Mouse (Mus musculus) brain, embryonic 18.5 days (tissue): Measurements from ENCODE around the gene Klhl9.
"Not testable (repeated sequence)": the region's sequence is repeated elsewhere in the genome, so short reads cannot be mapped to it uniquely, and the experiment has no call there.

ENCODE experiments used
- DNase-seq: peaks from one replicate; pipeline ENCODE4 v3.0.0-alpha.2; 2012; ENCODE audit warnings: low read depth, low spot score

Gene Klhl9

DNA sequence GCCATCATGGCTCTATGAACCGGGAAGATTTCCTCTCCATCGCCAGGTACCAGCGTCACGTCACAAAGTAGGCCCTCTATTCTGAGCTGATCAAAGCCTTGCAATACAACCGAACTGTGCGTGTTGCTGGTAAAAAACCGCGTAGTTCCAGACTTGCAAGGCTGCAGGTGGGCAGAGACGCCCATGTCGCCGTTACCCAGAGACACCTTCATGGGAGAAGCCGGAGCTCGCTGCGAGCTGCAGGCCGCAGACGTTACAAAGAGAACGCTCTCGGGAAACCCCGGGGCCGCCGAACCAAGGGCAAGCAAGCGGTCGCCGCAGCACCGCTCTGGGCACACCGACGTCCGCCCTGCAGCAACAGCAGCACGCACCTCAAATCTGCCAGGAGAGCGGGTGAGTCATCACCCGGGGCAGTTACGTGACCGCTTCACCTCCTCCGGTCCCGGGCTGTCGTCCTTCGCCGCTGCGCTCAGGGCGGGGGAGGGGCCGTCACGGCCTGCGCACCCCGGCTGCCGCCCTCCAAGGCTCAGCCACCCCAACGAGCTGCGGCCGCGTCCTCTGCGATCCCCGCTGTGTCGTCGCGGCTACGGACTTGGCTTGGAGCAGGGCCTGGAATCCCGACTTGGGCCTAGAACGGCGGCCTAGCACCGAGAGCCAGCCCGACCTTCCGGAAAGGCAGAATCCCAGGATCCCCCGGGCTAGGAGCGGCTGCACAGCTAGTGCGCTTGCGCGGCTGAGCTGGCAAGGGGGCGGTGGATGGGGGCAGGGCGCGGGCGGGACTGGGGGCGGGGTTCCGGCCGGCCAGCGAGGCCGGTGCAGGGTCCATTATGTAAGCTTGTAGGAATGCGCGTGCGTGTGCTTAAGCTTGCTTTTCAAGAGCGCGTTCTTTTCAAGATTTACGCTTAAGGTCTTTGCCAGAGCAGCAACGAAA is at the start of gene Klhl9, which contains the start of gene Gm26566:
Gene Klhl9, minus strand, starts transcription at position 675 of the 931 bp plus-strand sequence.
Gene Gm26566, plus strand, starts transcription at position 15 of the 931 bp plus-strand sequence.
- DNase-seq: peak; percentile 85

DNA sequence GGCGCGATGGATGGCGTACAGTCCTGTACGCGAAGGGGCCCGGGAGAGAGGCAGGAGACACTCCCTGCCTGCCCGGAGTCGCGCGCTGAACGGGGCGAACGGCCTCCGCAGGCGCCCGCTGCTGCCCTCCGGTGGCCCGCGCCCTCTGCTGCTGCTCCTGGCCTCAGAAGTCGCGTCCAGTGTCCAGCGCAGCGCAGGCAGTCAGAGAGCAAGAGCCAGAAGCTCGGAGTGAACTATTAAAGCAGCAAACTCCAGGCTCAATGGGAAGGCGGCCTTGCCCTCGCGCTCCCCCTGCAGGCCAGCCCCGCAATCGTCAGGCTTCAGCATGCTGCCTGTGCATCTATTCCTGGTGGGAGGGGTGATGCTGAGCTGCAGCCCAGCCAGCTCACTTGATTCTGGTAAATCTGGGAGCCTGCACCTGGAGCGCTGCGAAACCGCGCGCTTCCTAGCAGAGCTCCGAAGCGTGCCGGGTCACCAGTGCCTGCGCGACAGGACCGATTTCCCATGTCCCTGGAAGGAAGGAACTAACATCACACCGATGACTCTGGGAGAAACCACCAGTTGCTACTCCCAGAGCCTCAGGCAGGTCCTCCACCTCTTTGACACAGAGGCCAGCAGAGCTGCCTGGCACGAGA is 41.2 kb upstream of the Klhl9 start:
- not testable (repeated sequence) for DNase-seq

DNA sequence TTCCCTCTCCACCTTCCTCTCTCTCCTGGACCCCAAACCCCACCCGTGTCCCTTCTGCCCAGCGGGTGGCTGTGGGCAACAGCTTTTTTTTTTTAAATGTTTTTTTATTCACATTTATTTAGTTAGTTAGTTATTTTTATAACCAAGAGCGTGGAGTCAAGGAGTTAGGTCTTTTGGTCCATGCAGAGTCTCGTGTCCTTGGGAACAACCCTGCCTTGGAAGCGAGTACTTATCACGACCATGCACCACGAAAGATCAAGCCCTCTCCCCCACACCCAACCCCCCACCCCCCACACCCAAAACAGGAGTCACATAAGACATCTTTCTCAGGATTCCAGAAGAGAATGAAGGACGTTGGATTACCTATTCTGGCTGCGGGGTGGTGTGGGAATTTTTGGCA is 40.1 kb upstream of the Klhl9 start:
- DNase-seq: not testable (repeated sequence)

DNA sequence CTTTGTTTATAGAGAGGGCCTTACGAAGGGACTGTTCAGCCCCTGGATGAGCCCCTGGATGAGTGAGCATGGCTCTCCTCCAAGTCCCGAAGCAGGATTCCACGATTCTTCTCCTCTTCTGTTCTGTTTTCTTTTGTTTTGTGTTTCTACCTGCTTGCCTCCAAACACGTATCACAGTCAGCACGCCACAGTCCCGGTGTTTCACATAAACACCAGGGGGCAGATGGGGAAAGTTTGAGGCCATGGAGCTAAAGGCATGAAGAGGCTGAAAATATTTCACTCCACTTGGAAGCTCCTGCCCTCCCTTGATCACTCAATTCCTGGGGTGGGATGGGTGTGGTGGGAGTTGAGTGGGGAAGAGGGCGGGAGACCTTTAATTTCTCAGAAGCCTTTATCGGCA is 39.5 kb upstream of the Klhl9 start:
- DNase-seq: not testable (repeated sequence)

DNA sequence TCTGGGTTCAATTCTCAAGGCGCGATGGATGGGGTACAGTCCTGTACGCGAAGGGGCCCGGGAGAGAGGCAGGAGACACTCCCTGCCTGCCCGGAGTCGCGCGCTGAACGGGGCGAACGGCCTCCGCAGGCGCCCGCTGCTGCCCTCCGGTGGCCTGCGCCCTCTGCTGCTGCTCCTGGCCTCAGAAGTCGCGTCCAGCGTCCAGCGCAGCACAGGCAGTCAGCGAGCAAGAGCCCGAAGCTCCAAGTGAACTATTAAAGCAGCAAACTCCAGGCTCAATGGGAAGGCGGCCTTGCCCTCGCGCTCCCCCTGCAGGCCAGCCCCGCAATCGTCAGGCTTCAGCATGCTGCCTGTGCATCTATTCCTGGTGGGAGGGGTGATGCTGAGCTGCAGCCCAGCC is 38.2 kb upstream of the Klhl9 start:
- DNase-seq: peak; percentile 37

DNA sequence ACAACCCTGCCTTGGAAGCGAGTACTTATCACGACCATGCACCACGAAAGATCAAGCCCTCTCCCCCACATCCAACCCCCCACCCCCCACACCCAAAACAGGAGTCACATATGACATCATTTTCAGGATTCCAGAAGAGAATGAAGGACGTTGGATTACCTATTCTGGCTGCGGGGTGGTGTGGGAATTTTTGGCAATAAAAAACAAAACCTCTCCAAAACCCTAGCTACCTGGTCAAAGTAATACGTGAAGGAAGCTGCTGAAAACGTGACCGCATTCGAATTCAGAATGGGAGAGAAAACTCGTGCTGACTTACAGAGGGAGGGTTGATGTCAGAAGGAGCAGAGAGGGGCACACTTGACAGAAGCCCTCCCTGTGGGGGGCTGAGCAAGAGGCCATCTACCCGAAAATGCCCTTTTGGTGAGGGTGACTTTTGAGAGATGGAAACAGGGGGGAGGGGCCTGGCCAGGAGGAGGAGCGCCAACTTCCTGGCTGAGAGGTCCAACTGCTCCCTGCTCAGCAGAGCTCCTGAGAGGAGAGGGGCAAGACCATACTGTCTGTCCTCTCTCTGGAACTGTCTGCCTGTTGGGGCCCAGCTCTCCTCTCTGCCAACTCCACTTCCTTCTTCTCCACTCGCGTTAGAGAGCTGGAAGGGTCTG is 37.5 kb upstream of the Klhl9 start, which contains the start of gene Gm13283:
Gene Gm13283, plus strand, starts transcription at position 510 of the 659 bp plus-strand sequence.
- not testable (repeated sequence) for DNase-seq

DNA sequence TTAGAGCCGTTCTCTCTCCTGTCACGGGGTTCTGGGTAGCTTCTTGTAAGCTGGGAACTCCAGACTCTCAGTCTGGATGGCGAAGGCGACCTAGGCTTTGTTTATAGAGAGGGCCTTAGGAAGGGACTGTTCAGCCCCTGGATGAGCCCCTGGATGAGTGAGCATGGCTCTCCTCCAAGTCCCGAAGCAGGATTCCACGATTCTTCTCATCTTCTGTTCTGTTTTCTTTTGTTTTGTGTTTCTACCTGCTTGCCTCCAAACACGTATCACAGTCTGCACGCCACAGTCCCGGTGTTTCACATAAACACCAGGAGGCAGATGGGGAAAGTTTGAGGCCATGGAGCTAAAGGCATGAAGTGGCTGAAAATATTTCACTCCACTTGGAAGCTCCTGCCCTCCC is 36.5 kb upstream of the Klhl9 start:
- DNase-seq: not testable (repeated sequence)

DNA sequence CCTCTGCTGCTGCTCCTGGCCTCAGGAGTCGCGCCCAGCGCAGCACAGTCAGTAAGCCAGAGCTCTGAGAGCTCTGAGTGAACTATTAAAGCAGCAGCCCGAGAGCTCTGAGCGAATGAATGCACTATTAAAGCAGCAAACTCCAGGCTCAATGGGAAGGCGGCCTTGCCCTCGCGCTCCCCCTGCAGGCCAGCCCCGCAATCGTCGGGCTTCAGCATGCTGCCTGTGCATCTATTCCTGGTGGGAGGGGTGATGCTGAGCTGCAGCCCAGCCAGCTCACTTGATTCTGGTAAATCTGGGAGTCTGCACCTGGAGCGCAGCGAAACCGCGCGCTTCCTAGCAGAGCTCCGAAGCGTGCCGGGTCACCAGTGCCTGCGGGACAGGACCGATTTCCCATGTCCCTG is 35.4 kb upstream of the Klhl9 start:
- DNase-seq: peak; percentile 70

DNA sequence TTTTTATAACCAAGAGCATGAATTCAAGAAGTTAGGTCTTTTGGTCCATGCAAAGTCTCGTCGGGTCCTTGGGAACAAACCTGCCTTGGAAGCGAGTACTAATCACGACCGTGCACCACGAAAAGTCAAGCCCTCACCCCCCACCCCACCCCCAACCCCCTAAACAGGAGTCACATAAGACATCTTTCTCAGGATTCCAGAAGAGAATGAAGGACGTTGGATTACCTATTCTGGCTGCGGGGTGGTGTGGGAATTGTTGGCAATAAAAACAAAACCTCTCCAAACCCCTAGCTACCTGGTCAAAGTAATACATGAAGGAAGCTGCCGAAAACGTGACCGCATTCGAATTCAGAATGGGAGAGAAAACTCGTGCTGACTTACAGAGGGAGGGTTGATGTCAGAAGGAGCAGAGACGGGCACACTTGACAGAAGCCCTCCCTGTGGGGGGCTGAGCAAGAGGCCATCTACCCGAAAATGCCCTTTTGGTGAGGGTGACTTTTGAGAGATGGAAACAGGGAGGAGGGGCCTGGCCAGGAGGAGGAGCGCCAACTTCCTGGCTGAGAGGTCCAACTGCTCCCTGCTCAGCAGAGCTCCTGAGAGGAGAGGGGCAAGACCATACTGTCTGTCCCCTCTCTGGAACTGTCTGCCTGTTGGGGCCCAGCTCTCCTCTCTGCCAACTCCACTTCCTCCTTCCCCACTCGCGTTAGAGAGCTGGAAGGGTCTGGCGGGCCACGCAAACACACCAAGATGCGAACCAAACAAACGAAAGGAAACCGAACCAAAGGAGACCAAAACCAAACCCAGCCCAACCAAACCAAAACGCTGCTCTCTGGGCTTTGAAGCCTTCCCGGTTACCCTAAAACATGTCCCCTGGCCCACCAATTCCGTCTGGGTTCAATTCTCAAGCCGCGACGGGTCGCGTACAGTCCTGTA is 34.6 kb upstream of the Klhl9 start:
- not testable (repeated sequence) for DNase-seq

DNA sequence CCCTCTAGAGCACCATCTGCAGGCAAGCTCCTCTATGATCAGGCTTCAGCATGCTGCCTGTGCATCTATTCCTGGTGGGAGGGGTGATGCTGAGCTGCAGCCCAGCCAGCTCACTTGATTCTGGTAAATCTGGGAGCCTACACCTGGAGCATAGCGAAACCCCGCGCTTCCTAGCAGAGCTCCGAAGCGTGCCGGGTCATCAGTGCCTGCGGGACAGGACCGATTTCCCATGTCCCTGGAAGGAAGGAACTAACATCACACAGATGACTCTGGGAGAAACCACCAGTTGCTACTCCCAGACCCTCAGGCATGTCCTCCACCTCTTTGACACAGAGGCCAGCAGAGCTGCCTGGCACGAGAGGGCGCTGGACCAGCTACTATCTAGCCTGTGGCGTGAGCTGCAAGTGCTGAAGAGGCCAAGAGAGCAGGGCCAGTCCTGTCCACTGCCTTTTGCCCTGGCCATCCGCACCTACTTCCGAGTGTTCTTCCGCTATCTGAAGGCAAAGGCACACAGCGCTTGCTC is 32.6 kb upstream of the Klhl9 start, which contains the start of gene Gm13271:
Gene Gm13271, plus strand, starts transcription at position 51 of the 523 bp plus-strand sequence.
- not testable (repeated sequence) for DNase-seq

DNA sequence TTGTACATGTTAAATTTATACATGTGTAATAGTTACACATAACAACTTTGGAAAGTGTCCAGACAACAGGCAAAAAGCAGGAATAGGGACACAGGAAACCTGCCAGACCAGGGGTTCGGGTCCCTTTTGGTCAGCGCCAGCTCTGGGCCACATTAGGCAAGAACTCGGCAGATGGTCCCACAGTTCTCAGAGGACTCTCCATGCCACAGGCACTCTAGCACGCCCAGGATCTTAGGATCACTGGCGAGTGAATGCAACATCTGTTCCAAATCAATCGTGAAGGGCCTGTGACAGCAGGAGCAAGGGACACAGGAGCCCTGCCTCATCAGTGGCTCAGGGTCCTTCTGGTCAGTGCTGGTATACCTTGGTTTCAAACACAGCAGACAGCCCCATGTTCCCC is 27.7 kb upstream of the Klhl9 start:
- DNase-seq: no peak

DNA sequence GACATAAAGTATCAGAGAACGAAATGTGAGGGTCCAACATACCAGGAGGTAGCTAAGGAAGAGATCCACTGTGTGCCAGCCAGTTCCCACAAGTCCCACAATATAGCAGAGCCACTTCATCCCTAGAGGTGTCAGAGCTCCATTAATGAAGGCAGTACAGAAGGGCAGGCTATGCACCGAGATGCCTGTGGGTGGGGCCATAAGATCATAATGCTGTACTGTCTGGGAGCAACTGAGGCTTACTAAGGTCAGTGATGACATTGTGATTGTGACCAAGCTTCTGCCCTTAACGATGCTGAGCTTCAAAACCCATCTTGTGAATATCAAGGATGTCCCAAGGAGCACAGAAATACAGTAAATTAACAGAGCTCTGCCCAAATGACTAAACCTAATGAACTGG is 21.9 kb upstream of the Klhl9 start:
- no peak for DNase-seq

DNA sequence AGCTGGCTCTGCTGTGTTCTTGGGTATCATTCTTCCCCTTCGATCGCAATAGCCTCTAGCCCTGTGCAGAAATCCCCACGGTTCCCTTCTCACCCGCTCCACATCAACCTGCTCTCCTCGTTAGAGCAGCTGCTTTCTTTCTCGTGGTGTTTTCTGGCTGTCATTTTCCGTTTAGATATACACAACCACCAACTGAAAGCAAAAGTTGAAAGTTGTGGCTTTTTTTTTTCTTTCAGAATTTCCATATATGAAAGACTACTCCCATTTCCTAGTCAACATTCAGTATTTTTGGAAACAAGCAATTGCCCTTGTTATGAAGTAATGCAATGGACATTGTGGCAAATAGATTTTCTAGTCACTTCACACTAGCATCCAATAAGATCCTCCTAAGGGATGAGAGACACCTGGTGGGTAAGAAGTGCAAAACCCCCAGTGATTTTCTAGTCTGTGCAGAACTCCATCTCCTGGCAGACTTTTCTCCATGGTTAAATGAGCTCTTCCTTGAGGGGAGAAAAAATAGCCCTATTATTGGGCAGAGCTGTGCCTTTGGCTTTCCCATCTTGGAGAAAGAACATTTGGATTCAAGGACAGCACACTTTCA is 20.6 kb upstream of the Klhl9 start:
- no peak for DNase-seq

DNA sequence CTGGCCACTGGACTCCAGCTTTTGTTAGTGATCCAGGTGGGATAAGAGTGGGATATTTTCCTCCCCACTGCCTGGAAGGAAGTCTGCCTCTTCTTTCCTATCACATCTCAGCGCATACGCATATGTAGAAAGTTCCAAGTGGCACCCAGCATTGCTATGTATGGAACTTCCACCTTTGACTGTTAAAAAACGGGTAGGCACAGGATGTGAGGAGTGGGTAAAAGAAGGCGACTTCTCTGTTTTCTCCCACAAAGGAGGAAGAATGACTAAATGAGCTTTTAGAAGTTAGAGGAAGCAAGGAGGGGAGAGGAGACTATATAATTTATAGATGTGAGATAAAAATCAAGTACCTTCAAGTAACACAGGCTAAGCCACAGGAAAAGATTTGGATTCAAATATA is 19.2 kb upstream of the Klhl9 start:
- no peak for DNase-seq

DNA sequence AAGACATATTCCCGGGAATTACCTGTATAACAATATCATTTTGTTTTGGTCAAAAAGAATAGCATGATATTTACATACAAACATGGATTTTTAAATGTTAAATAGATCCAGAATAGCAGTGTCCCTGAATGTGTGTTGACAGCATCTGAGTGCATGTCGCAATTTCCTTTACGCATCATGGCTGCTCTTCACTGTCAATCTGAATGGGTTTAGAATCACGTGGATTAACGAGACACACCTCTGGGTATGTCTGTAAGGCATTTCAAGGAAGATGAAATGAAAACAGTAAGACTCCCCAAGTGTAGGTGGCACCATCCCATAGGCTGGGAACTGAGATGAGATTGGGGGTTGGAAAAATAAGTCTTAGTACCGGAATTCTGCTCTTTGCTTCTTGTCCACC is 16.8 kb upstream of the Klhl9 start:
- DNase-seq: no peak

DNA sequence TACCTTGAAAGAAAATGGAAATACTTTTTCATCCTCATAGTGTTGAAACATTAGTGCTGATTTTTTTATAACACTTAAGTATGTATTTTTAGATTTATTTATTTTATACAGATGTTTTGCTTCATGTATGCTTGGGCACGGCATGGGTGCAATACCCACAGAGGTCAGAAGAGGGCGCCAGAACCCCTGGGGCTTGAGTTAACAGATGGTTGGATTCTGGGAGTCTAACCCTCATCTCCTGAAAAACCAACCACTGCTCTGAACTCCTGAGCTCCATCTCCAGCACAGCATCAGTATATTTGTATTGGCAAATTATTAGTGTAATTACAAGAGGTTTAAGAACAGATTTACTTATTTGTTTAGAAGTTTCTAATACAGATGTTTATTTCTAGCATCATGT is 16.2 kb upstream of the Klhl9 start:
- no peak for DNase-seq

DNA sequence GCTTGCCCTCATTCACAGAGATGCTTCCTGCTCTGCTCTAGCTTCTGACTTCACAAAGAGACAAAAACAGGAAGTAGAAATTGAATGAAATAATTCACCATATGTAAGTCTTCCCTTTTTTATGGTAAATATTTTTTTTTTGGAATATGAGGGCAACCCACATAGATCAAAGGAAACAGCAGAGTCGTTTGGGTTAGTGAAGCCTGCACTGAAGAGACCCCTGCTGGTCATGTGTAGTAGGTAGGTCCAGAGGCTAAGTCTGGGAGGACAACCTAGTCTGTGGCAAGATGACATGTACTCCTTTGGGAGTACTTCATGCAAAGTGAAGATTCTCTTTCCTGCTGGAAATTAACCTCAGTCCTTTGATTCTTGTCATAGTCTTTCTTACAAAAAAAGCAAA is 5.1 kb upstream of the Klhl9 start:
- no peak for DNase-seq

DNA sequence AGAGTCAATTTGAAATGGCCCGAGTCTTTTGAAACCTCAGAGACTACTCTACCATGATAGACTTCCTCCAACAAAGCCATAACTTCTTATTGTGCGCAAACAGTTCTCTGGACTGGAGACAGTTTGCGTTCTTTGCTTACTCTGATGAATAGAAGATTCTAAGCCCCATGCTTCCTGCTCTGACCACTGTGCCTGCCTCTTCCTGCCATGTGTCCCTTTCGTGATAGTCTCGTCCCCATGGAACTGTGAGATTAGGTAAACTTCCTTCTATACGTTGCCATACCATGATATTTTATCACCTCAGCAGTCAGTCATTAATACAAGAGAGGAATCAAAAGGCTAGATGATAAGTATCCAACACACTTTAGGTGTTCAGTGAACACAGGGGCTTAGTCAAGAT is 4.5 kb upstream of the Klhl9 start:
- DNase-seq: no peak

DNA sequence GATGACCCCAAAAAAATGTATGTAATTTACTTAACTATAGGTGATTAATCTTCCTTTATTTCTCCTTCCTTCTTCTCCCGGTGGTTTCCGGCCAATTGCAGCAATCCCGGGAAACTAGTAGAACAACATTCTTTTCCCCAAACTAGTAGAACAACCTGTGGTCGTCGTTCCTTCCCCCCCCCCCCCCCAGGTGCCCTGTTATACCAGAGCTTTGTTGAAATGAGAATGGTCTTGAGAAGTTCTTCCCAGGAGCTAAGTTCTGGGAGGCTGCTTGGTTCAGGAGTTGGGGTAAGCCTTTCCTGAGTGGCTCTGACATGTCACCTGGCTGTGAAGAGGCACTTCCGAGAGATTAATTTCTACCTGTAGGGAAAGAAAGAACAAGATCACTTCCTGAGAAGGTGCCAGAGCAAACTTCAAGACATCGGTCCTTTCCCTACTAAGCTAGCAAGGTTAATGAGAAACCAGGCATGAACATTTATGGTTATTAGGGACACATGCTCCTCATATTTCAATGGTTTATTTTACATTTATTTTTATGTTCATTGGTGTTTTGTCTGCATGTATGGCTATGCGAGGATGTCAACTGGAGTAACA is 1.3 kb upstream of the Klhl9 start:
- DNase-seq: no peak

DNA sequence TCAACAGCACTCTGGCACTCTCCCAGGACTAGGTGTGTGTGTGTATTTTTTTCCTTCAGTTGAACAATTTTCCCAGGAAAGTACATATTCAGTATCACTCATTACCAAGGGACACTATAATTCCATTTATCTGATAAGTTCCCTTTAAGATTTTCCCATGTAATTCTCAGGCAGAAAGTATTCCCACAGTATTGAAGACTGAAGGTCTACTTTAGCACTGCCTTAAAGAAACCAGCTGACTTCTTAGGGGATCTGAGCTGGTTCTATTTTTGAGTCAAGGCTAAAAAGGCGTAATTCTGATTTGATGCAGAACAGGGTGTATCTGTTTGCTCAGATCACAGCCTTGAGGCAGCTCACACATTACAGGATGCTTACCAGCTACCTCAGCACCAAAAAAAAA is 3.5 kb downstream of the Klhl9 start:
- no peak for DNase-seq
